Comparison of ENCODE assay signal across 8 mouse cellular contexts in the genomic region with DNA sequence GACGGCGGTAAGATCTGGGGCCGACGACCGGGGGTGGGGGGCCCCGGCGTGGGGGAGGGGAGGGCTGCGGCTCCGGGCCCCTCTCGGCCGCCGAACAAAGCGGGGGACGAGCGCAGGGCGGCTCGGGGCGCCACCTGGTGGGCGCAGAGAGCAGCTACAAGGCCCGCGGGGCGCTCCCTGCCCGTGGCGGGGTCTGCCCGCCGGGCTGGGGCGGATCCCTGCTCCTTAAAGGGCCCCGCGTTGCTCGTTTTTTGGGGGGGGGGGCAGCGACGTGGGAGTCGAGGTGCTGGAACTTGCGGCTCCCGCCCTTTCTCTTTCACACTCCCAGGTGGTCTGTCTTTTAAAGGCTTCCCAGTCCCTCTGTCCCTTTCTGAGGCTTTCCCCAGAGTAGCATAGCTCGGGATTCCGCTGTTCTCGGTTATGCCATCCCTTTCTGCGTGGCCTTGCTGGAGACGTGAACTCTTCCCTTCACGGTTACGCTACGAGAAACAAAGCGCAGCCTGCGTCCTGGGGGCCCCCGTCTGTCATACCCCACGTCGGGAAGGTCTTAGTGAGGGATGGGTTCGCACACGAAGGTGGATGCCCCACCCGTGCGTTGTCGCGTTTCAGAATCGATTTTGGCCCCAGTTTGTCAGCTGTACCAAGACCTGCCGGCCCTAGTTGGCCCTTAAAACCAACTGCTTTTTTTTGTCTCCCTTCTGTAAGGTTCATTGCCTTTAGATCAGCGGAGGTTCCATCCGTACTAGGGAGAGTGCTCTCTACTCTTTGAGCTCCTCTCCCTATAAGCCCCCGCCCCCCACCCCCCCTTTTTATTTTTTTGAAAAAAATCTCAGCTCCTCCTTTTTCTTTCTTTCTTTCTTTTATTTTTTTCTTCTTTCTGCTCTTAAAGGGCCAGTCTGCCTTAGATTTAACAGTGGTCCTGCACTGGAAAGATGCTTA. TPM values are rescaled to one million over a fixed set of nuclear protein-coding genes. Genes with fewer than 3 reads are reported as not detected.
DNase-seq lines count a peak whose midpoint lies in the region; ATAC-seq and TF ChIP-seq lines count a peak whose summit lies in the region.

No protein-coding gene starts in this region.

- 0 out of 2 replicates have a peak, but pooled peaks cover 1% of the 10 kb centered on the region for H3K79me2 ChIP-seq in heart, adult 2 months (replicated peaks; ENCODE audit: control insufficient read depth, insufficient read depth, low read length)
- H3K79me2 ChIP-seq in myocyte (ENCODE audit: control insufficient read depth, insufficient read depth) = peaks cover 28% of the 10 kb centered on the region

- peak overlapping the region; percentile 98 for H3K9ac ChIP-seq in embryonic facial prominence, embryonic 12.5 days
- peak overlapping the region; percentile 76 for H3K9ac ChIP-seq in heart, adult 2 months (ENCODE audit: low read depth, low read length)
- peak overlapping the region; percentile 86 for H3K9ac ChIP-seq in liver, embryonic 12.5 days

- peak overlapping the region; percentile 81 for H3K4me3 ChIP-seq in embryonic facial prominence, embryonic 12.5 days
- peak overlapping the region; percentile 68 for H3K4me3 ChIP-seq in heart, adult 2 months
- H3K4me3 ChIP-seq in liver, embryonic 12.5 days = peak overlapping the region; percentile 89
- H3K4me3 ChIP-seq in myocyte = peak overlapping the region; percentile 75

- ATAC-seq in embryonic facial prominence, embryonic 12.5 days (ENCODE audit: insufficient number of reproducible peaks, insufficient read depth, low FRiP score, low TSS enrichment) = peak; percentile 36; the same call in 1 of the 2 replicates
- ATAC-seq in liver, embryonic 12.5 days = peak; percentile 68

- intact Hi-C loops in heart, adult 2 months (cut with DNase I) = loop anchor here (1.0 to 2.0 kb wide), 3 partner anchors 17 to 154 kb away; a partner anchor contains a TSS

- WGBS in embryonic facial prominence, embryonic 12.5 days = under 1% methylated on average over 59 of the region's 59 CpGs
- WGBS in heart, adult 2 months = 1% methylated on average over 53 of the region's 59 CpGs
- WGBS in liver, embryonic 12.5 days (ENCODE audit: insufficient replicate concordance) = under 1% methylated on average over 59 of the region's 59 CpGs

- H3K9me3 ChIP-seq in embryonic facial prominence, embryonic 12.5 days = no peaks in the 10 kb centered on the region
- no peaks in the 10 kb centered on the region for H3K9me3 ChIP-seq in liver, embryonic 12.5 days (replicated peaks)

- H3K27me3 ChIP-seq in embryonic facial prominence, embryonic 12.5 days = no peaks in the 10 kb centered on the region
- H3K27me3 ChIP-seq in heart, adult 2 months (ENCODE audit: control insufficient read depth, insufficient read depth, low read length) = no peaks in the 10 kb centered on the region
- H3K27me3 ChIP-seq in liver, embryonic 12.5 days (replicated peaks) = peaks cover 60% of the 10 kb centered on the region
- H3K27me3 ChIP-seq in myocyte (ENCODE audit: control insufficient read depth, insufficient read depth, insufficient read length) = no peaks in the 10 kb centered on the region

- TF ChIP-seq CTCF in heart, adult 2 months (IDR thresholded peaks at IDR 0.05) = peak; percentile 95

- peaks cover 34% of the 10 kb centered on the region for H3K36me3 ChIP-seq in embryonic facial prominence, embryonic 12.5 days
- no peaks in the 10 kb centered on the region for H3K36me3 ChIP-seq in heart, adult 2 months (ENCODE audit: control insufficient read depth, insufficient read depth, low read length)
- peaks cover 33% of the 10 kb centered on the region for H3K36me3 ChIP-seq in liver, embryonic 12.5 days
- no peaks in the 10 kb centered on the region for H3K36me3 ChIP-seq in myocyte (ENCODE audit: control insufficient read depth, insufficient read depth)

- H3K4me2 ChIP-seq in embryonic facial prominence, embryonic 12.5 days (replicated peaks) = peak overlapping the region; percentile 64
- H3K4me2 ChIP-seq in liver, embryonic 12.5 days = peak overlapping the region; percentile 95
- peak overlapping the region; percentile 93 for H3K4me2 ChIP-seq in myocyte (ENCODE audit: low read depth)

- H3K4me1 ChIP-seq in embryonic facial prominence, embryonic 12.5 days = peaks cover 57% of the 10 kb centered on the region
- peaks cover 8% of the 10 kb centered on the region for H3K4me1 ChIP-seq in heart, adult 2 months (ENCODE audit: control insufficient read depth, insufficient read depth, low read length)
- peaks cover 71% of the 10 kb centered on the region for H3K4me1 ChIP-seq in liver, embryonic 12.5 days

- peak; percentile 81 for DNase-seq in A20 (ENCODE audit: low read depth, low spot score)
- DNase-seq in adrenal gland, postnatal 36 days = peak; percentile 88 to 92
- DNase-seq in heart, adult 2 months = peak; percentile 91 to 92
- DNase-seq in kidney, adult 9 months = peak; percentile 69
- DNase-seq in spleen, postnatal 36 days (ENCODE audit: low spot score in 2 of 2) = peak; percentile 61 to 69

- TF ChIP-seq POLR2A in heart, adult 2 months (IDR thresholded peaks at IDR 0.05; ENCODE audit: insufficient read depth, low read depth, low read length) = 0 out of 2 replicates have a peak, but pooled peaks have one; percentile 13
- no peak for TF ChIP-seq POLR2A in myocyte (IDR thresholded peaks at IDR 0.05; ENCODE audit: insufficient read length, low read depth)

- TF ChIP-seq EP300 in heart, adult 2 months (IDR thresholded peaks at IDR 0.05; ENCODE audit: insufficient read depth, low read depth, low read length) = no peak

- H3ac ChIP-seq in myocyte (ENCODE audit: control insufficient read depth, insufficient read length) = peak overlapping the region; percentile 83

- H3K27ac ChIP-seq in embryonic facial prominence, embryonic 12.5 days = peak overlapping the region; percentile 96
- peak overlapping the region; percentile 80 for H3K27ac ChIP-seq in heart, adult 2 months
- H3K27ac ChIP-seq in liver, embryonic 12.5 days = peak overlapping the region; percentile 80

TF ChIP-seq in myocyte, 11 proteins besides CTCF, POLR2A, EP300 and RAD21:
- no peak for TF ChIP-seq POLR2AphosphoS2 (IDR thresholded peaks at IDR 0.05; ENCODE audit: insufficient read length, low read depth)
- no peak for TF ChIP-seq CEBPB (IDR thresholded peaks at IDR 0.05; ENCODE audit: insufficient read depth, poor library complexity, severe bottlenecking)
- no peak for TF ChIP-seq TCF12 (IDR thresholded peaks at IDR 0.05; ENCODE audit: insufficient read depth, poor library complexity, severe bottlenecking)
- TF ChIP-seq MAX (IDR thresholded peaks at IDR 0.05; ENCODE audit: low read depth) = no peak
- TF ChIP-seq E2F4 (IDR thresholded peaks at IDR 0.05; ENCODE audit: insufficient read depth) = peak; percentile 23
- no peak for TF ChIP-seq TCF3 (IDR thresholded peaks at IDR 0.05; ENCODE audit: insufficient read length, low read depth)
- no peak for TF ChIP-seq USF1 (IDR thresholded peaks at IDR 0.05; ENCODE audit: low read depth)
- peak; percentile 27 for TF ChIP-seq SRF (IDR thresholded peaks at IDR 0.05; ENCODE audit: control insufficient read depth, insufficient read length, low read depth)

RNA-seq across cellular contexts. Expression of a gene that starts 0.8 kb away (rescaled TPM):
- 10 to 100 TPM; 22.0 to 23.7 TPM for total RNA-seq in adrenal gland, postnatal 36 days (2021)
- 12.5 and 13.3 TPM in 2 replicates for polyA plus RNA-seq in embryonic facial prominence, embryonic 12.5 days (2016; fragmentation: Nextera tagmentation; extraction: Ambion mirVana)
- 10 to 100 TPM; 13.1 to 13.4 TPM for total RNA-seq in heart, adult 2 months (2021)
- polyA plus RNA-seq in heart, adult 2 months (2012; rRNA removed) = 16.4 and 25.7 TPM in 2 replicates
- 1.9 TPM in 2 replicates for polyA plus RNA-seq in liver, embryonic 12.5 days (2016; fragmentation: Nextera tagmentation; extraction: Ambion mirVana)
- 16.9 TPM for polyA plus RNA-seq in myocyte (2012; fragmentation: generic; extraction: Trizol)

RNA-seq across cellular contexts. Expression of a gene that starts 35.4 kb away (rescaled TPM):
- total RNA-seq in adrenal gland, postnatal 36 days (2021) = 10 to 100 TPM; 20.4 to 23.8 TPM
- 40.3 and 46.1 TPM in 2 replicates for polyA plus RNA-seq in embryonic facial prominence, embryonic 12.5 days (2016; fragmentation: Nextera tagmentation; extraction: Ambion mirVana)
- total RNA-seq in heart, adult 2 months (2021) = 10 to 100 TPM; 11.6 to 14.0 TPM
- polyA plus RNA-seq in heart, adult 2 months (2012; rRNA removed) = 12.4 and 13.4 TPM in 2 replicates
- 10.3 and 10.8 TPM in 2 replicates for polyA plus RNA-seq in liver, embryonic 12.5 days (2016; fragmentation: Nextera tagmentation; extraction: Ambion mirVana)
- polyA plus RNA-seq in myocyte (2012; fragmentation: generic; extraction: Trizol) = 20.4 TPM

Comparison
In these comparisons a context has a peak if more than half of its experiments do, and no peak if none do; other contexts are left out.
1. Peak in every context shown above with its lines: DNase-seq, ATAC-seq, H3K4me3 ChIP-seq and H3K27ac ChIP-seq.